Mouse (Mus musculus): ENCODE data around the gene Foxred1. TPM values are rescaled to one million over a fixed set of nuclear protein-coding genes. Genes with fewer than 3 reads are reported as not detected.

Foxred1 gene
- 27.5 and 43.3 TPM in 2 replicates for polyA plus RNA-seq (2015; fragmentation: Nextera tagmentation; extraction: Ambion mirVana)

DNA sequence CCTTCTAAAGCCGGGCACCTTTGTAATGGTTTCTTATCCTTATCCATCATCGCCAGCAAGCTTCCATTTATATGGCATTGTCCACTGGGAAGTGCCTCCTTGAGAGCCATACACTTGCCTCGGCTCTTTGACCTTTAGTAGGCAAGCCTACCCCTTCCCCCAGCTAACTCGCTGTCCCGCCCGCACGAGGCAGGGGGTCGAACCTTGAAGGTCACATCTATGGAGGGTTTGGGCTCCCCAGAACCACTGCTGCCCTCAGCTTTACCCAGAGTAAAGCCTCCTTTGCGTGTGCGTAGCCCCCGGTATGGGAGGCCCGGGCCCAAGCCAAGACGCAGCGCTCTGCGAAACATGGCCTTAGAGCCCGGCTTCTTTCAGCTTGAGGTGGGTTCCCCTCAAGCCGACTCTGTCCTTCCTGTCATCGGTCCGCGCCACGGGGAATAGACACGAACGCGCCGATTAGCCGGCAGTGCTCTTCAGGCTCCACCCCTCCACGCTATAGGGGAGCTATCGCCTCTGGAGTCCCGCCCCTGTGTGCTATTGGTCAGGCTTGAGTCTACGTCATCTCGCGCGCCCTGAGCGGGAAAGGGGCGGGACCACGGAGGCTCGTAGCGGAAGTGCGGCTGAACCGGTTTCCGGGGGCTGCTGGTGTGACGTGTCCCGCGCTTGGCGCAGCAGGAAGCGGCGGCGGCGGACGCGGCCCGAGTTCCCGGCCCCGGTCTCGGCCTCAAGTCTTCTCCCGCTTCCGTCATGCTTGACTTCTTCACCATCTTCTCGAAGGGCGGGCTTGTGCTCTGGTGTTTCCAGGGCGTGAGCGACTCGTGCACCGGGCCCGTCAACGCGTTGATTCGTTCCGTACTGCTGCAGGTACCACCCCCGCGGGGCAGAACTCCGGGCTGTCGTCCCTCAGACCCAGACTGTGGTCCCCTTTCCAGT is at the start of gene Foxred1:
Gene Foxred1, minus strand, starts transcription at position 514 of the 933 bp plus-strand sequence.

DNA sequence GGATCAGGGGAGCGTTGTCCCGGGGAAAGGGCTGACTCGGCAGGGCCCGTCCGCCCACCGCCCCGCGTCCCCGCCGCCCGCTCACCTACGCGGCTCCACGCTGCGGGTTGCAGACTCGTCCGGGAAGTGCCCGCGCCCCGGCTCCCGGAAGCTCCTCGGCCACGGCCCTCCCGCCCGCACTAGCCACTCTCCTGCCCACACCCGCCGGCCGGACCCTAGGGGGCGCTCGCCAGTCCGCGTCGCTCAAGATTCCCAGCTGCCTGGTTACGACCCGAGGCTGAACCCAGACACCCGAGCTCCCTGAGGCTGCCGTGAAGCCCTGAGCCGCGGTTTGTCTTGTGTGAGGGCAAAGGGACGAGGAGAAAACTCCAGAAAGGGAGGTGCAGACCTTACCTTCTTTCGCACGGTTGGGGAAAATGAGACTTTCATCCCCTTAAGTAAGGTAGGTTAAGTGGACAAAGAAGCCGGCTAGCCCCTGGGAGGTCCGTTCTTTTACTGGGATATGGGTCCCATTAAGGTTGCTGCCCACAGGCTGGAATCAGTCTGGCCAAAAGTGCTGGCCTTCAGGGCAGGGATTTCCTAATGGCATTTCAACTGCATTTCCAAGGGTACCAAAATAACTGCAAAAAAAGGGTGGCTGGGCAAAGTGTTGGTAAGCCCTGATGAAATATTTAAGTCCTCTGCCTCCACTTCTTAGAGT is 10.9 kb downstream of the Foxred1 start, which contains the start of the genes Srpr and Tirap:
Gene Srpr, plus strand, starts transcription at position 404 of the 700 bp plus-strand sequence.
Gene Tirap, minus strand, starts transcription at position 520 of the 700 bp plus-strand sequence.

DNA sequence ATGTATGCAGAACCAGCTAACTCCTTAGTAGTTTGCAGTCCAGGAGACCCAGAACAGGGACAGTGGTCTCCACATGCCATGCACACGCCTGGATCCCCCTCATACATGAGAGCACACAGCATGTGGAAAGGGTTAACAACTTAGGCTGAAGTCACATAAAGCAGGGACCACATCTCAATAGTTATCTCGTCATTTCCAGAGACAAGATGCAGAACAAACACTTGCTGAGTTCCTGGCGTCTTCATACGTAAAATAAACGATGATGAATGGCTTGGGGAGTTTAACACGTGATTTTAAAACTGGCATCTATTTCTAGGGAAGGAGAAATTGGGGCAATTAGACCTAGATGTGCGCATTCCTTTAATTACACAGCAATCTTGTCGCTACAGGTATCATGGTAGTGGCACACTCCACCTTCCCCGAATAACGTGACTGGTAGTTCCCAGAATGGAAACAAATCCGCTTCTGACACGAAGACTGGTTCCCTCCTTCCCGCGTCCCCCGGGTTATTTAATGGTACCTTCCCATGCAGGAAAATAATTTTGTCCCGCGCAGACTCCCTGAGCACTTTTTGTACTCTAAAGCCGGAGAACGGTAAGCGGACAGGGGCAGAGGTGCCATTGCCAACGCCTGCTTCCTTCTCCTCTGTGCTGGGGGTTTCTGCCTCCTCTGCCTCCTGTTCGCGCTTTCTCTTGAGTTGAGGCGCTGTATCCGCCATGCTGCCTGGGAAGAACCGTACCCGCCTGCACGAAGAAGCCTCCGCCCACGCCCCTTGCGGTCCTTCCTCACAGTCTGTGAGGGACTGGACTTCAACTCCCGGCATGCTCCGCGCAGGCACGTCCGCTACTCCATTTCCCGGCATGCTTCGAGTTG is 35.4 kb downstream of the Foxred1 start, which contains the start of gene Dcps:
Gene Dcps, minus strand, starts transcription at position 811 of the 873 bp plus-strand sequence.

Other genes starting within 250 kb of the Foxred1 start
- gene St3gal4, start 91.8 kb downstream of the Foxred1 start, polyA plus RNA-seq (2015; fragmentation: Nextera tagmentation; extraction: Ambion mirVana): 19.7 and 22.3 TPM in 2 replicates
- 59.4 and 61.2 TPM in 2 replicates for gene Dcps, start 35.0 kb downstream of the Foxred1 start, polyA plus RNA-seq (2015; fragmentation: Nextera tagmentation; extraction: Ambion mirVana)
- 70.2 and 112 TPM in 2 replicates for gene Srpr, start 10.9 kb downstream of the Foxred1 start, polyA plus RNA-seq (2015; fragmentation: Nextera tagmentation; extraction: Ambion mirVana)
- gene Tirap, start 10.8 kb downstream of the Foxred1 start, polyA plus RNA-seq (2015; fragmentation: Nextera tagmentation; extraction: Ambion mirVana): 5.3 and 6.4 TPM in 2 replicates
- gene Fam118b, start 56.8 kb upstream of the Foxred1 start, polyA plus RNA-seq (2015; fragmentation: Nextera tagmentation; extraction: Ambion mirVana): 13.8 and 16.4 TPM in 2 replicates
- gene Rpusd4, start 56.8 kb upstream of the Foxred1 start, polyA plus RNA-seq (2015; fragmentation: Nextera tagmentation; extraction: Ambion mirVana): 15.1 and 20.5 TPM in 2 replicates
- 4.7 and 5.6 TPM in 2 replicates for gene Cdon, start 210.1 kb upstream of the Foxred1 start, polyA plus RNA-seq (2015; fragmentation: Nextera tagmentation; extraction: Ambion mirVana)

Measured in adrenal gland, postnatal 0 days (tissue).